Mouse (Mus musculus): ENCODE measurements around the gene Clca4b. TPM values are rescaled to one million over a fixed set of nuclear protein-coding genes. Genes with fewer than 3 reads are reported as not detected.
"Not testable (repeated sequence)": the region's sequence is repeated elsewhere in the genome, so short reads cannot be mapped to it uniquely, and the experiment has no call there.

Clca4b gene
- polyA plus RNA-seq, 1 experiment = 0.03 TPM

GRCm38 (mm10) chr3:144950829-144951228 lies 18.5 kb upstream of the Clca4b start:
- no peak for TF ChIP-seq POLR2A (IDR thresholded peaks at IDR 0.05; ENCODE audit: borderline replicate concordance, insufficient read depth, low read length)
- DNase-seq = no peak
- 60% methylated on average over 4 of the region's 4 CpGs for WGBS
- Histone ChIP-seq H3K4me1 (ENCODE audit: control insufficient read depth, insufficient read depth, low read length) (no peaks in the 10 kb centered on the region), H3K27me3 (ENCODE audit: control insufficient read depth, insufficient read depth, low read length) (no peaks in the 10 kb centered on the region), H3K27ac (ENCODE audit: insufficient read depth, low read length) (no peak overlapping the region), H3K4me3 (replicated peaks; ENCODE audit: insufficient read depth, low read depth, low read length) (no peak overlapping the region)

GRCm38 (mm10) chr3:144947376-144947775 lies 15.0 kb upstream of the Clca4b start:
- H3K27me3 ChIP-seq (ENCODE audit: control insufficient read depth, insufficient read depth, low read length); H3K27ac ChIP-seq (ENCODE audit: insufficient read depth, low read length); DNase-seq; H3K4me1 ChIP-seq (ENCODE audit: control insufficient read depth, insufficient read depth, low read length); H3K4me3 ChIP-seq (replicated peaks; ENCODE audit: insufficient read depth, low read depth, low read length): not testable (repeated sequence)
- 16% methylated on average over 5 of the region's 5 CpGs for WGBS

GRCm38 (mm10) chr3:144933625-144934024 lies 1.3 kb upstream of the Clca4b start:
- H3K4me1 ChIP-seq (ENCODE audit: control insufficient read depth, insufficient read depth, low read length); H3K4me3 ChIP-seq (replicated peaks; ENCODE audit: insufficient read depth, low read depth, low read length); DNase-seq; H3K27ac ChIP-seq (ENCODE audit: insufficient read depth, low read length); H3K27me3 ChIP-seq (ENCODE audit: control insufficient read depth, insufficient read depth, low read length): not testable (repeated sequence)

- DNase-seq = no peak
- WGBS = 97% methylated on average over 1 of the region's 1 CpGs
- H3K27me3 ChIP-seq (ENCODE audit: control insufficient read depth, insufficient read depth, low read length) = no peaks in the 10 kb centered on the region
- TF ChIP-seq POLR2A (IDR thresholded peaks at IDR 0.05; ENCODE audit: borderline replicate concordance, insufficient read depth, low read length) = no peak
- no peak for TF ChIP-seq CTCF (IDR thresholded peaks at IDR 0.05; ENCODE audit: borderline replicate concordance, insufficient read depth, low read depth, low read length)
- no peaks in the 10 kb centered on the region for H3K4me1 ChIP-seq (ENCODE audit: control insufficient read depth, insufficient read depth, low read length)
- H3K27ac ChIP-seq (ENCODE audit: insufficient read depth, low read length) = no peak overlapping the region
- no peak overlapping the region for H3K4me3 ChIP-seq (replicated peaks; ENCODE audit: insufficient read depth, low read depth, low read length)
Measured at GRCm38 (mm10) chr3:144933011-144933491, 722 bp upstream of the Clca4b start.

GRCm38 (mm10) chr3:144914014-144914413 lies 18.3 kb downstream of the Clca4b start:
- TF ChIP-seq CTCF (IDR thresholded peaks at IDR 0.05; ENCODE audit: borderline replicate concordance, insufficient read depth, low read depth, low read length) (no peak), POLR2A (IDR thresholded peaks at IDR 0.05; ENCODE audit: borderline replicate concordance, insufficient read depth, low read length) (no peak)
- no peak for DNase-seq
- 94% methylated on average over 2 of the region's 2 CpGs for WGBS
- Histone ChIP-seq H3K4me1 (ENCODE audit: control insufficient read depth, insufficient read depth, low read length) (no peaks in the 10 kb centered on the region), H3K4me3 (replicated peaks; ENCODE audit: insufficient read depth, low read depth, low read length) (no peak overlapping the region), H3K27ac (ENCODE audit: insufficient read depth, low read length) (no peak overlapping the region), H3K27me3 (ENCODE audit: control insufficient read depth, insufficient read depth, low read length) (no peaks in the 10 kb centered on the region)

GRCm38 (mm10) chr3:144897042-144897678 lies 35.2 kb downstream of the Clca4b start:
- no peak overlapping the region for H3K4me3 ChIP-seq (replicated peaks; ENCODE audit: insufficient read depth, low read depth, low read length)
- 86% methylated on average over 2 of the region's 2 CpGs for WGBS
- H3K27me3 ChIP-seq (ENCODE audit: control insufficient read depth, insufficient read depth, low read length) = no peaks in the 10 kb centered on the region
- no peak for DNase-seq
- H3K27ac ChIP-seq (ENCODE audit: insufficient read depth, low read length) = no peak overlapping the region
- TF ChIP-seq POLR2A (IDR thresholded peaks at IDR 0.05; ENCODE audit: borderline replicate concordance, insufficient read depth, low read length) = no peak
- no peak for TF ChIP-seq CTCF (IDR thresholded peaks at IDR 0.05; ENCODE audit: borderline replicate concordance, insufficient read depth, low read depth, low read length)
- no peaks in the 10 kb centered on the region for H3K4me1 ChIP-seq (ENCODE audit: control insufficient read depth, insufficient read depth, low read length)

- TF ChIP-seq CTCF (IDR thresholded peaks at IDR 0.05; ENCODE audit: borderline replicate concordance, insufficient read depth, low read depth, low read length) (no peak), POLR2A (IDR thresholded peaks at IDR 0.05; ENCODE audit: borderline replicate concordance, insufficient read depth, low read length) (no peak)
- H3K27ac ChIP-seq (ENCODE audit: insufficient read depth, low read length) = no peak overlapping the region
- no peaks in the 10 kb centered on the region for H3K4me1 ChIP-seq (ENCODE audit: control insufficient read depth, insufficient read depth, low read length)
- H3K27me3 ChIP-seq (ENCODE audit: control insufficient read depth, insufficient read depth, low read length) = no peaks in the 10 kb centered on the region; the same call in 1 of the 2 replicates
- H3K4me3 ChIP-seq (replicated peaks; ENCODE audit: insufficient read depth, low read depth, low read length) = no peak overlapping the region
- DNase-seq = no peak
- 52% methylated on average over 2 of the region's 2 CpGs for WGBS
Measured at GRCm38 (mm10) chr3:144890246-144890758, 42.0 kb downstream of the Clca4b start.

GRCm38 (mm10) chr3:144886957-144887356 lies 45.4 kb downstream of the Clca4b start:
- DNase-seq = no peak
- H3K27ac ChIP-seq (ENCODE audit: insufficient read depth, low read length) = no peak overlapping the region
- TF ChIP-seq POLR2A (IDR thresholded peaks at IDR 0.05; ENCODE audit: borderline replicate concordance, insufficient read depth, low read length) (no peak), CTCF (IDR thresholded peaks at IDR 0.05; ENCODE audit: borderline replicate concordance, insufficient read depth, low read depth, low read length) (no peak)
- no peak overlapping the region for H3K4me3 ChIP-seq (replicated peaks; ENCODE audit: insufficient read depth, low read depth, low read length)
- H3K27me3 ChIP-seq (ENCODE audit: control insufficient read depth, insufficient read depth, low read length) = no peaks in the 10 kb centered on the region; the same call in 1 of the 2 replicates
- no peaks in the 10 kb centered on the region for H3K4me1 ChIP-seq (ENCODE audit: control insufficient read depth, insufficient read depth, low read length)

GRCm38 (mm10) chr3:144872012-144872411 lies 60.3 kb downstream of the Clca4b start:
- not testable (repeated sequence) for DNase-seq; H3K27me3 ChIP-seq (ENCODE audit: control insufficient read depth, insufficient read depth, low read length); H3K27ac ChIP-seq (ENCODE audit: insufficient read depth, low read length); H3K4me3 ChIP-seq (replicated peaks; ENCODE audit: insufficient read depth, low read depth, low read length); H3K4me1 ChIP-seq (ENCODE audit: control insufficient read depth, insufficient read depth, low read length)
- 45% methylated on average over 4 of the region's 4 CpGs for WGBS

Other genes starting within 250 kb of the Clca4b start
- 25.2 and 25.5 TPM in 2 replicates for gene Sh3glb1, start 212.2 kb downstream of the Clca4b start, polyA plus RNA-seq (2012; rRNA removed)
- gene Clca3a1, start 171.6 kb downstream of the Clca4b start, polyA plus RNA-seq (2012; rRNA removed) = 0.03 TPM in 2 replicates
- not detected in 2 replicates for gene Clca3a2, start 113.0 kb downstream of the Clca4b start, polyA plus RNA-seq (2012; rRNA removed)
- gene Clca3b, start 83.2 kb downstream of the Clca4b start, polyA plus RNA-seq (2012; rRNA removed) = not detected in 2 replicates
- 0.03 TPM in 1 of 2 replicates, not detected in the other for gene Clca4a, start 42.5 kb upstream of the Clca4b start, polyA plus RNA-seq (2012; rRNA removed)
- not detected in 2 replicates for gene Clca1, start 100.2 kb upstream of the Clca4b start, polyA plus RNA-seq (2012; rRNA removed)
- gene Clca2, start 166.9 kb upstream of the Clca4b start, polyA plus RNA-seq (2012; rRNA removed) = 0.02 TPM in 1 of 2 replicates, not detected in the other
- gene Odf2l, start 186.1 kb upstream of the Clca4b start, polyA plus RNA-seq (2012; rRNA removed) = 10.5 and 12.9 TPM in 2 replicates